Mouse (Mus musculus): ENCODE data around the gene Wasf2. TPM values are rescaled to one million over a fixed set of nuclear protein-coding genes. Genes with fewer than 3 reads are reported as not detected.

Gene Wasf2
- polyA plus RNA-seq, 1 experiment = 50.3 TPM

DNA sequence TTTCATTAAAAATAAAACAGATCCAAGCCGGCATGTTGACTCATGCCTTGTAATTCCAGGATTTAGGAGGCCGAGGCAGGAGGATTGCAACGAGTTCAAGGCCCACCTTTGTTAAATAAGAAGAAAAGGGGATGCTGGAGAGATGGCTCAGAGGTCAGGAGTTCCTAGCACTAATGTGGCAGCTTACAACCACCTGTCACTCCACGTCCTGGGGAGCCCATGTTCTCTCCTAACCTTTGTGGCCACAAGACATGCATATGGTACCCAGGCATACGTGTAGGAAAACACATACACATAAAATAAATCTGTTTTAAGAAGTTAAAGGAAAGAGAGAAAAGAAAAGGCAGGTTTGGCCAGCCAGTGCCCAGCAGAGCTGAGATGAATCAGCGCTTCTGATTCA, 37.2 kb upstream of the Wasf2 start:
- TF ChIP-seq GATA1 (IDR thresholded peaks at IDR 0.05; ENCODE audit: low read length) = no peak

DNA sequence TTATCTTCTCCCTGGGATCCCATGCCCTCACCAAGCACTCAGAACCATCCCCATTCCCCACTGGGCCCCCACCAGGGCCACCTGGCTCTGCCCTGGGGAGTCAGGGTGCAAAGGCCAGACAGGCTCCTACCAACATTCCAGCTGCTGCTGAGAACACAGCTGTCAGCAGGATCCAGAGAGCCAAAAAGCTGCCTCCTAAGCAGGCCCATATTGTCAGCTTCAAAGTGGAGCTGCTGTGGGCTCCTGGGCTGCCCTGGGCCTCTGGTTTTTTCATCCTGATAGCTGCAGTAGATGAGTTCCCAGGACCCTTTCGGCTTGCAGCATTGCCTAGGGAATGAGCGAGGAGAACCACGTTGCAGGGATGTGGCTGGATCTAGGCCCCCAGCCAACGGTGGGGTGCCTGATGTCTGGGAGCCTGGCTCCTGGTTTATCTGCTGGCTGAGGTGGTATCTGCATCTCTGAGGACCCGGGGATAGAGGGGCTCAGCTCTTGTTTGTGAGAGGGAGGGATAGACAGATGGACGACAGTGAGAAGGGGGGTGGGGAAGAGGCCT, 36.7 kb upstream of the Wasf2 start:
- TF ChIP-seq GATA1 (IDR thresholded peaks at IDR 0.05; ENCODE audit: low read length) = no peak

DNA sequence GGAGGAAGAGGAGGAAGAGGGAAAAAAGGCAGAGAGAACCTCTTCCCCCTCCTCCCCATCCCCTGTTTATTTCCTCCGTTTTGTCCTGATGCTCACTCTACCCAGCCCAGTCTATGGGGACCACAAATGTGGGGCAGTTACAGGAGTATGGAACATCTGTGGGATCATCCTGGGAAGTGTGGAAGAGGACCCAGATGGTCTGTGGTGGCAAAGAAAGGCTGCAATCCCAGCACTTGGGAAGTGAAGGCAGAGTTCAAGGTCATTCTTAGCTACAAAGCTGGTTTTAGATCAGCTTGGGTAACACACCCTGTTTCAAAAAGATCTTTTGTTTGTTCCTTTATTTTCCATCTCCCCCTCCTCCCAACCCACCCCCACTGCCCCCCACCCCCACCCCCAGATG, 36.0 kb upstream of the Wasf2 start:
- TF ChIP-seq GATA1 (IDR thresholded peaks at IDR 0.05; ENCODE audit: low read length) = no peak

DNA sequence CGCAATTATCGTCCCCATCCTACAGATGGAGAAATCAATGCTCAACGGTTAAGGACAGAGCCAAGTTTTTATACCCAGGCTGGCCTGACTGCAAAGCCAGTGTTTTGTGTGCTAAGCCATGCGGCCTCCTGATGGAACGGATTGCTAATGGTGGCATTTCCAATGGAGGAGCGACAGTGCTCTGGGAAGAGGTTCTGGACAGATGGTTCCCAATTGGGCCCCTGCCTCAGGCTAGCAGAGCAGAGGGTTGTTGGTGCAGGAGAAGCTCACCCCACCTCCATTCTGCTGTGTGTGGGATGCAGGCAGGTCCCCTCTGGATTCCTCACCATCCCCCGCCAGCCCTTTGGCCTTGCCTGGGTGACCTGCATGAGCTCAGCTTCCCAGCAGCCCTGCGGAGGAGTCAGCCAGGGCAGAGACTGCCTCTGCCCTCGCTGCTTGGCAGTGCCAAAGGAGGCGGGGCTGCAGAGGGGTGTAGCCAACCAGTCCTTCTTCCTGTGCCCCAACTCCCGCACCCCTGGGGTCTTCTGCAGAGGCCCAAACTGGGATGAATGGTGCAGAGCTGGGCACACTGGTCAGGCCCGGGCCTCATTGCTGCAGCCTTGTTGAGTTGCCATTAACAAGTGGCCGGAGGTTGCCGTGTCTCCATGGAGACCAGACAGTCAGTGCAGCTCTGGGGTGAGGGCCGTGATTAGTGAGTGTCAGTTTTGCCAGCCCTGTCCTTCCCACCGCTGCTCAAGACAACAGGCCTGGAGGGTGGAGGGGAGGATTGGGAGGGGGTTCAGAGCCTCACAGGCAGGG, 35.2 kb upstream of the Wasf2 start:
- TF ChIP-seq GATA1 (IDR thresholded peaks at IDR 0.05; ENCODE audit: low read length) = no peak

DNA sequence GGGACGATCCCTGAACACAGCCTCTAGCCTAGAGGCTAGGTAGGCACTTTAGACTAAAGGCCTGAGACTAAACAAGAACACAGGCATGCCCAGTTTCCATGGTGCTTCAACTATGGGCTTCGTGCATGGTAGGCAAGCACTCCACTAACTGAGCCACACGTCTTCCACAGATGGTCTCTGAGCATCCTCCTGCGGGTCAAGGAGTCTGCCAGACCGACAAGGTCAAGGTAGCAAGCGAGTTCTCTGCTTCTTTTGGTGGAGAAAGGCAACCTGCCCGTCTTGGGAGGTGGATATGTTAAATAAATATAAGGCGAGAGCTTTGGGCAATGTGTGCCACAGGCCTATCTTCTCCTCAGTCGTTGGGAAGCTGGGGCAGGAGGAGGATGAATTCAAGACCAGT, 28.6 kb upstream of the Wasf2 start:
- TF ChIP-seq GATA1 (IDR thresholded peaks at IDR 0.05; ENCODE audit: low read length) = no peak

DNA sequence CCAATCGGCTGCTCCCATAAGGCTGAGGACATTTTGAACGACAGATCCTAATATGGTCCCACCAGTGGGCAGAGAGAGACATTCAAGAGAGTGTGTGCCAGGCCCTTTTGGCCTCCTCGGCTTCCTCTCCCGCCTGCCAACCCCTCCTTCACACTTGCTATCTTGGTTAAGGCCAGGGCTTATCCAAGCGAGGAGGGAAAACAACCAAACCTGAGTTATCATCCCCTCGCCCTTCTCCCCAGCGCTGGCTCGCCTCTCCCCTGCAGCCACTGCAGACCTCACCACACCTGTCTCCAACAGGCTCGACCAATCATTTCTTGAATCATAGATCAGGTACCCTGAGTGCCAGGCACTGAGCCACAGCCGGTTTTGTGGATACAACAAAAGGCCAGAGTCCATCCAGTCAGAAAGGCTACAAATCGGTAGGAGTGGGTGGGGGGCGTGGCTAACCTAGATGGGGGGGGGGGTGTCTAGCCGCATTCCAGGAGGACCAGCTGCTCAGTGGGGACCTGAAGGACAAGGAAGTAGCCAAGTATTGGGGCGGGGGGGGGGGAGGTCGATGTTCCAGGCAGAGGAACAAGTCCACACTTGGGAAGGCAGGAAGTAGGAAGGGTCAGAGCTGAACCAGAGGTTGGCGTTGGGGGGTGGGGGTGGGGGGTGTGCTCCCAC, 26.6 kb upstream of the Wasf2 start:
- no peak for TF ChIP-seq GATA1 (IDR thresholded peaks at IDR 0.05; ENCODE audit: low read length)

DNA sequence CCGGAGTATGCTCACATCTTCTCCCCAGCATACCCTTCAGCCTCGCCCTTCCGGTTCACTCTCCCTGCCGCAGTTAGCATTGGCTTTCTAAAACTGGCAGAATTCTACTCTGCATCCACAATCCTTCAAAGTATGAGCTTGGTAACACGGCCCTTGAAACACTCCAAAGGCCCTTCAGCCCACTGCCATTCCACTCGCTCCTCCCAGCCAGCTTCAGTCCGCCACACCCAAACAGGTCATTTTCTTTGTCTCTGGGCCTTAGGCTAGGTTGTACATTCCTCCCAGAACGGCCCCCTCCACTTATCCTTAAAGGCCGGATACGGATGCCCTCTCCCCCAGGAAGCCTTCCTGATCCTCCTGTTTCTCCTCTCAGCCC, 26.1 kb upstream of the Wasf2 start:
- TF ChIP-seq GATA1 (IDR thresholded peaks at IDR 0.05; ENCODE audit: low read length) = no peak

DNA sequence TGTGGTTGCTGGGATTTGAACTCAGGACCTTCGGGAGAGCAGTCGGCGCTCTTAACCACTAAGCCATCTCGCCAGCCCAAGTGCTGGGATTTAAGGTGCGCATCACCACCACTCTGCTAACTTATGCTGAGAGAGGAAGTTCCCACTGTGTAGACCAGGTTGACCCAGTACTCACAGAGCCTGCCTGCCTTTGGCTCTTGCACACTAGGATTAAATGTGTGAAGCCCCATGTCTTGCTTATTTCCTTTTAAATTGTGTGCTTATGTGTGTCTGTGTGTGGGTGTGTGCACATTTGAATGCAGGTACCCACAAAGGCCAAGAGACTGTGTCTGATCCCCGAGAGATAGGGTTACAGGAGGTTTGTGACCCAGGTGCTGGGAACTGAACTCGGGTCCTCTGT, 23.6 kb upstream of the Wasf2 start:
- TF ChIP-seq GATA1 (IDR thresholded peaks at IDR 0.05; ENCODE audit: low read length) = no peak

DNA sequence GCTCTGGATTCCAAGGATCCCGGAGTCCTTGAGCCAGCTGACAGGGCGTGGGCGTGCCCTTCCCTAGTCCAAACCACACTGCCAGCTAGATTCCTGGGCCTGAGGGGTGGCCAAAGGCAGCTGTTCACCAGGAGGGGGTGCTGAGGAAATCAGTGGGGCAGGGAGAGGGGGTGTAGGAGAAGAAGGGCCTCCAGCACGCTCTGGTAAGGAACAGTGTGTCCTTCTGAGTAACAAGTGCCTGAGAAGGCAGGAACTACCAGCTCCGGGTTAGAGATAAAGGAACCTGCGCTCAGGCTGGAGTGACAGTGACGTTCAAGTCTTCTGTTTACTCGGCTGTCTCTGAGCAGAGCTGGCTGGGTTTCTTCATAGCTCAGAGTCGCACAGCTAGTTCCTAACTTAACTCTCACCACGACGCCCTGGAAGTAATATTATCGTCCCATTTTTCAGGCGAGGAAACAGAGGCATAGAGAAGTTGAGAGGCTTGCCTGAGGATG, 22.5 kb upstream of the Wasf2 start:
- no peak for TF ChIP-seq GATA1 (IDR thresholded peaks at IDR 0.05; ENCODE audit: low read length)

DNA sequence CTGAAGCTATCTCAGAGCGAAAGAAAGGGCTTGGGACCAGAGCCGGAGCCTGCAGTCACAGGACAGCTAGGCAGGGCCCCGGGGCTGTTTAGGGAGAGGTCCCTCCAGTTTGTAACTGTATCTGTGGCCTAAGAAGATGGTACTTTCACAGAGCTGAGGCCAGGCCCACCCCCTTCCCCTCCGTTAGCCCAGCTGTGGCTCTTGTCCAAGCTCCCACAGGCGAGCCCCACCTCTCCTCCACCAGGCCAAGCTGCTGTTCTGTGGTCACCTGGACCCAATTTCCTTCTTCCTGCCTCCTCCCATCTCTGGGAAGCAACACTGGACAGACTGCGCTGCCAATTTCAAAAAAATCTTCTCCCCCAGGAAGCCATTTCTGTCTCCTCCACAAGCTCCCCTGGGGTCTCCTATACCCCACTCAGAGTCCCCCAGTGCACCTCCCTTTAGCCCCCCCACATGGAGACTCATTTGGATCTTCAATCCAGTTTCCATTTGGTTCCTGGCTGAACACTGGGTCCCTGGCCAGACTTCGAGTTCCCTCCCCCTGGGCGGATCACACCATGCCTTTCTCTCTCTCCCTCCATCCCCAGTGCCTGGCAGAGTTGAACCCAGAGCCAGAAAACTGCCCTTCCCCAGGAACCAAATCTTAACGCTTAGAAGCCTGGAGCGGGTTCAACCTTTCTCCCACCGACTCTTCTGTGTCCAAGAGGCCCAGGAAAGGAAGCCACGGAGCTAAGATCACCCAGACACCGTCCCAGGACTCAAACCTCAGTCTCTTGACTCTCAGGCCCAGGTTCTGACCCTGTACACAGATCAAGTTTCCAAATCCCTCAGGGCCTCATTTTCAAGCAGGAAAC, 21.6 kb upstream of the Wasf2 start:
- no peak for TF ChIP-seq GATA1 (IDR thresholded peaks at IDR 0.05; ENCODE audit: low read length)

DNA sequence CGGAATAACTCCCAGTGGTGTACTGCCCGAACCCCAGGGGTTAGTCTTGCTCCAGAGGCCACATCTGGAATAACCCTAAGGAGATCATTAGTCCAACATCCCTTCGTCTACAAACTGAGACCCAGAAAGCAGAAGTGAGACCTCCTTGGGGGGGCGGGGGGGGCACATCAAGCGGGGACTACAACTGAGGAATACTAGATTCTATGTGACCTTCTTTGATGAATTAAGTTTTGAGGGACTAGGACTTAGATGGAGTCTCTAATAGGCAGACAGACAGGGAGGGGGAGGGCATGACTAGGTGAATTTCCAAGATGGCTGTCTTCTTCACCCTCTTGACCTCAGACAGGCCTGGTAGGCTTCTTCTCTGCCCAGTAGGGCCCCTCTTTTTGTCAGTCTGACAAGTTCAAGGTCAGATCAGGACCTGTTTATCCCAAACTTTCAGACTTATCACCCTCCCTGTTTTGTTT, 20.9 kb upstream of the Wasf2 start:
- TF ChIP-seq GATA1 (IDR thresholded peaks at IDR 0.05; ENCODE audit: low read length) = no peak

DNA sequence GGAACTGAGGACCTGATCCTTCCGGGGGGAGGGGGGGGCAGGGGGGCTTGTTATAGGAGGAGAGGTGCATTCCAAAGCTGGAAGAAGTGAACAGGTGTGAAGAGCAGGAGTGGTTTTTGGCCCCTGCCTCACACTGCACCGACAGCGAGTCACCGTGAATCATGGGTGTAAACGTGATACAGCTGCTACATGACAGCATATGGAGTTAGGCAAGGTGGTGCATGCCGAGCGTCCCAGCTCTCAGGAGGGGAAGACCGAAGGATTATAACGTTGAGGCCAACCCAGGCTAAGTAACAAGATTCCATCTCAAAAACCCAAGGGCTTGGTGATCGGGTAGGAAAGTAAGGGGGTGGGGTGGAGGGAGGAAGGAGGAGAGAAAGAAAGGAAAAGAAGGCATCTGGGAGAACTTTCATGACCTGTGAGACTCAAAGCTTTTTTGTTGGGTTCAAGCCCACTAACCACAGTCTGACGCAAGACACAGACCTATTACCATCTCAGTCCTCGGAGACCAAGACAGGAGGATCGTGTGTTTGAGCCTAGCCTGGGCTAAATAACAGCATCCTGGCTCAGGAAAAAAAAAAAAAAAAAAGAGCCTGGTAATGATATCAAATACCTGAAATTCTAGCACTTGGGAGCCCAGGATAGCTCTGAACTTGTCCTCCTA, 18.0 kb upstream of the Wasf2 start:
- no peak for TF ChIP-seq GATA1 (IDR thresholded peaks at IDR 0.05; ENCODE audit: low read length)

DNA sequence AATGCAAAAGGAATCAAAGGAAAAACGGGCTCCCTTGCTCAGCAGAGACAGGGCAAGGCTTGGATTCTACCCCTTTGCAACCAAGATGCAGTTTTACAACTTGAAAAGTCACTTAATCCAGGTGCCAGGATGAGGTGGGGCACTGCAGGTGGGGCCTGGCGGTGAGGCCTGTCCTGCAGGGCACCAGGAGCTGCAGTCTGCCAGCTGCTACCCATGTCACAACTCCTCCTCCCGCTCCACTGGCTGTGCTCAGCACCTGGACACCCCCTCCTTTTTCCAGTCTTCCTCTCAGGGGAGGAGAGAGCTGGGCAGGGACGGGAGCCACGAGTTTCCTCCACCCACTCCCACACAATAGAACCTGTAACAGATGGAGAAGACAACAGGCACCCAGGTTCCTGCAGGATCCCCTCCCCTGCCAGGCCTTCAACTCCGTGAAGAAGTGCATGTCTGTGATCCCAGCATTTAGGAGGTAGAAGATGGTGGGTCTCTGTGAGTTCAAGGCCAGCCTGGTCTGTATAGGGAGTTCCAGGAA, 16.9 kb upstream of the Wasf2 start:
- no peak for TF ChIP-seq GATA1 (IDR thresholded peaks at IDR 0.05; ENCODE audit: low read length)

DNA sequence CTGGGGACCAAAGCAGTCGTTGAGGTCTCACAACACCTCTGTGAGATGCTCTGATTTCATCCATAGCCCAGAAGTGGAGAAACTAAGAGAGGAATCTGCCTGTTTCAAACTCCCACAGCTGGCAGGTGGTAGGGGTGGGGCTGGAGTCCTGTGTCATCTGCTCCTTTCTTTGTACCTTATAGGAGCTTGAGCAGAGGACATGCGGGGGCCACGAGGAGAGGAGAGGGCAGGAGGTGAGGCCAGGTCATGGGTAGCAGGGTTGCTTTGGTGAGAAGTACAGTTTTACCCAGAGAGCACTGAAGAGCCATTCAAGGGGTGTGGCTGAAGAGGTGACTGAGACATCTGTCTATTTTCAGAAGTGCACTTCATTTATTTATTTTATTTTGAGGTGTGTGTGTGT, 15.5 kb upstream of the Wasf2 start:
- no peak for TF ChIP-seq GATA1 (IDR thresholded peaks at IDR 0.05; ENCODE audit: low read length)

All from G1E-ER4 (cell line).